Comparison of ENCODE assay signal across 14 mouse cellular contexts in genomic region chr2:152824438-152825167, GRCm38 (mm10). TPM values are rescaled to one million over a fixed set of nuclear protein-coding genes. Genes with fewer than 3 reads are reported as not detected.
DNase-seq lines count a peak whose midpoint lies in the region; ATAC-seq and TF ChIP-seq lines count a peak whose summit lies in the region.
"Had no signal": no experiment of that assay in that cellular context is flagged by ENCODE, and none has a peak within 500 bp of the region (broad histone marks: within the 10 kb centered on the region; RNA-seq: fewer than 3 reads in every experiment).

No protein-coding gene starts in this region.

- no peak overlapping the region for H3K9ac ChIP-seq in hindbrain, embryonic 13.5 days
- no peak overlapping the region for H3K9ac ChIP-seq in hindbrain, embryonic 12.5 days
- H3K9ac ChIP-seq in midbrain, embryonic 14.5 days (replicated peaks; ENCODE audit: low read length): no peak overlapping the region
- no peak overlapping the region for H3K9ac ChIP-seq in midbrain, postnatal 0 days (replicated peaks; ENCODE audit: low read length, poor library complexity, severe bottlenecking)
- no peak overlapping the region for H3K9ac ChIP-seq in intestine, embryonic 16.5 days (ENCODE audit: low read depth, low read length)
- H3K9ac ChIP-seq: forebrain, embryonic 13.5 days had no signal

- 94% methylated on average over 3 of the region's 3 CpGs for WGBS in hindbrain, embryonic 13.5 days
- 84% methylated on average over 3 of the region's 3 CpGs for WGBS in hindbrain, embryonic 12.5 days
- 83% methylated on average over 3 of the region's 3 CpGs for WGBS in midbrain, embryonic 14.5 days
- 74% methylated on average over 3 of the region's 3 CpGs for WGBS in midbrain, postnatal 0 days
- 80% methylated on average over 3 of the region's 3 CpGs for WGBS in intestine, embryonic 16.5 days

- H3K27me3 ChIP-seq in hindbrain, embryonic 13.5 days: no peaks in the 10 kb centered on the region
- H3K27me3 ChIP-seq in hindbrain, embryonic 12.5 days: no peaks in the 10 kb centered on the region
- no peaks in the 10 kb centered on the region for H3K27me3 ChIP-seq in midbrain, embryonic 14.5 days (ENCODE audit: control insufficient read depth, insufficient read depth, low read length)
- H3K27me3 ChIP-seq in midbrain, postnatal 0 days (ENCODE audit: insufficient read depth, low read length): no peaks in the 10 kb centered on the region
- H3K27me3 ChIP-seq in intestine, embryonic 16.5 days (replicated peaks; ENCODE audit: control insufficient read depth, insufficient read depth, low read length): no peaks in the 10 kb centered on the region
- H3K27me3 ChIP-seq: forebrain, embryonic 13.5 days had no signal

- ATAC-seq in hindbrain, embryonic 13.5 days (ENCODE audit: low FRiP score): no peak
- no peak for ATAC-seq in hindbrain, embryonic 12.5 days (ENCODE audit: low FRiP score)
- no peak for ATAC-seq in midbrain, embryonic 14.5 days (ENCODE audit: low FRiP score, low TSS enrichment)
- ATAC-seq in midbrain, postnatal 0 days (ENCODE audit: low FRiP score): no peak
- peak; percentile 22; the same call in 1 of the 2 replicates for ATAC-seq in intestine, embryonic 16.5 days
- ATAC-seq in megakaryocyte-erythroid progenitor cell, adult 5-6 weeks (replicated peaks; ENCODE audit: low FRiP score, low TSS enrichment, poor library complexity, severe bottlenecking): peak; percentile 40
- ATAC-seq: forebrain, embryonic 13.5 days had no signal

- H3K4me1 ChIP-seq in hindbrain, embryonic 13.5 days (replicated peaks): peaks cover 93% of the 10 kb centered on the region
- peaks cover 76% of the 10 kb centered on the region for H3K4me1 ChIP-seq in hindbrain, embryonic 12.5 days
- H3K4me1 ChIP-seq in midbrain, embryonic 14.5 days (ENCODE audit: control insufficient read depth, insufficient read depth, low read length): peaks cover 69% of the 10 kb centered on the region
- H3K4me1 ChIP-seq in midbrain, postnatal 0 days (ENCODE audit: insufficient read depth, low read length): peaks cover 37% of the 10 kb centered on the region
- H3K4me1 ChIP-seq in intestine, embryonic 16.5 days (ENCODE audit: control insufficient read depth, insufficient read depth, low read length): peaks cover 68% of the 10 kb centered on the region

- no peak overlapping the region for H3K4me3 ChIP-seq in hindbrain, embryonic 13.5 days
- no peak overlapping the region for H3K4me3 ChIP-seq in hindbrain, embryonic 12.5 days
- no peak overlapping the region for H3K4me3 ChIP-seq in midbrain, embryonic 14.5 days (replicated peaks; ENCODE audit: low read depth, low read length)
- no peak overlapping the region for H3K4me3 ChIP-seq in midbrain, postnatal 0 days (ENCODE audit: low read depth, low read length)
- H3K4me3 ChIP-seq in intestine, embryonic 16.5 days (ENCODE audit: low read length): no peak overlapping the region
- H3K4me3 ChIP-seq: forebrain, embryonic 13.5 days; hindbrain, embryonic 10.5 days had no signal

- peaks cover 22% of the 10 kb centered on the region for H3K36me3 ChIP-seq in hindbrain, embryonic 13.5 days
- peaks cover 13% of the 10 kb centered on the region; the same call in 1 of the 2 replicates for H3K36me3 ChIP-seq in hindbrain, embryonic 12.5 days
- H3K36me3 ChIP-seq in midbrain, embryonic 14.5 days (ENCODE audit: control insufficient read depth, insufficient read depth, low read length): peaks cover 24% of the 10 kb centered on the region
- H3K36me3 ChIP-seq in midbrain, postnatal 0 days (ENCODE audit: insufficient read depth, low read length): no peaks in the 10 kb centered on the region
- no peaks in the 10 kb centered on the region for H3K36me3 ChIP-seq in intestine, embryonic 16.5 days (ENCODE audit: control insufficient read depth, insufficient read depth, low read length)

- no peaks in the 10 kb centered on the region for H3K9me3 ChIP-seq in hindbrain, embryonic 13.5 days
- no peaks in the 10 kb centered on the region for H3K9me3 ChIP-seq in hindbrain, embryonic 12.5 days (replicated peaks)
- no peaks in the 10 kb centered on the region for H3K9me3 ChIP-seq in midbrain, embryonic 14.5 days (ENCODE audit: control insufficient read depth, low read length)
- H3K9me3 ChIP-seq in midbrain, postnatal 0 days (ENCODE audit: low read length): no peaks in the 10 kb centered on the region
- H3K9me3 ChIP-seq in intestine, embryonic 16.5 days (ENCODE audit: control insufficient read depth, low read length): no peaks in the 10 kb centered on the region
- H3K9me3 ChIP-seq: forebrain, embryonic 13.5 days; hindbrain, embryonic 10.5 days had no signal

- DNase-seq in midbrain, embryonic 14.5 days: no peak
- no peak for DNase-seq in midbrain, postnatal 0 days (ENCODE audit: low spot score)
- DNase-seq in yolk sac, embryonic 10.5 days (ENCODE audit: low spot score): no peak
- no peak for DNase-seq in ovary, postnatal 10 days (ENCODE audit: low spot score)
- DNase-seq: adrenal gland, postnatal 25 days; cerebellum, adult 11 months; gastrocnemius, postnatal 25 days; right cerebral cortex, postnatal 4 days had no signal

- no peak overlapping the region for H3K27ac ChIP-seq in hindbrain, embryonic 13.5 days
- H3K27ac ChIP-seq in hindbrain, embryonic 12.5 days: no peak overlapping the region
- no peak overlapping the region for H3K27ac ChIP-seq in midbrain, embryonic 14.5 days (replicated peaks; ENCODE audit: low read depth, low read length)
- H3K27ac ChIP-seq in midbrain, postnatal 0 days (ENCODE audit: low read depth, low read length): no peak overlapping the region
- peak overlapping the region; percentile 53 for H3K27ac ChIP-seq in intestine, embryonic 16.5 days (ENCODE audit: low read length)
- H3K27ac ChIP-seq: forebrain, embryonic 13.5 days; hindbrain, embryonic 10.5 days had no signal

- no peak for TF ChIP-seq CTCF in midbrain, postnatal 0 days (IDR thresholded peaks at IDR 0.05)

- H3K4me2 ChIP-seq in hindbrain, embryonic 13.5 days: peak overlapping the region; percentile 92
- no peak overlapping the region for H3K4me2 ChIP-seq in hindbrain, embryonic 12.5 days (replicated peaks)
- H3K4me2 ChIP-seq in midbrain, embryonic 14.5 days (ENCODE audit: low read length): 0 out of 2 replicates have a peak overlapping the region, but pooled peaks have one; percentile 3
- H3K4me2 ChIP-seq in midbrain, postnatal 0 days (ENCODE audit: low read depth, low read length, poor library complexity, severe bottlenecking): no peak overlapping the region
- H3K4me2 ChIP-seq in intestine, embryonic 16.5 days (ENCODE audit: low read depth, low read length): 0 out of 2 replicates have a peak overlapping the region, but pooled peaks have one; percentile 6
- H3K4me2 ChIP-seq: forebrain, embryonic 13.5 days had no signal

RNA-seq across cellular contexts. Expression of gene Bcl2l1, which starts 6.9 kb away (rescaled TPM):
- 173 and 179 TPM in 2 replicates for polyA plus RNA-seq in hindbrain, embryonic 13.5 days (2015; fragmentation: Nextera tagmentation; extraction: Ambion mirVana)
- 155 and 166 TPM in 2 replicates for polyA plus RNA-seq in hindbrain, embryonic 12.5 days (2016; fragmentation: Nextera tagmentation; extraction: Ambion mirVana)
- polyA plus RNA-seq in midbrain, embryonic 14.5 days (2014; fragmentation: Nextera tagmentation; extraction: Ambion mirVana): 171 and 208 TPM in 2 replicates
- total RNA-seq in midbrain, postnatal 0 days (2014; rRNA removed): 124 and 133 TPM in 2 replicates
- polyA plus RNA-seq in midbrain, postnatal 0 days (2015; fragmentation: Nextera tagmentation; extraction: Ambion mirVana): 150 and 158 TPM in 2 replicates
- polyA plus RNA-seq in intestine, embryonic 16.5 days (2015; fragmentation: Nextera tagmentation; extraction: Ambion mirVana): 65.8 and 66.8 TPM in 2 replicates
- total RNA-seq in megakaryocyte-erythroid progenitor cell, adult 5-6 weeks (2014; fragmentation: Nextera tagmentation): 5.7 and 6.7 TPM in 2 replicates
- 3.7 and 11.8 TPM in 2 replicates for total RNA-seq in megakaryocyte-erythroid progenitor cell, adult 5-6 weeks (2017)

RNA-seq across cellular contexts. Expression of gene Tpx2, which starts 23.2 kb away (rescaled TPM):
- 21.9 and 24.8 TPM in 2 replicates for polyA plus RNA-seq in hindbrain, embryonic 13.5 days (2015; fragmentation: Nextera tagmentation; extraction: Ambion mirVana)
- polyA plus RNA-seq in hindbrain, embryonic 12.5 days (2016; fragmentation: Nextera tagmentation; extraction: Ambion mirVana): 81.5 and 87.9 TPM in 2 replicates
- polyA plus RNA-seq in midbrain, embryonic 14.5 days (2014; fragmentation: Nextera tagmentation; extraction: Ambion mirVana): 14.2 and 27.5 TPM in 2 replicates
- 4.2 and 4.7 TPM in 2 replicates for total RNA-seq in midbrain, postnatal 0 days (2014; rRNA removed)
- 4.6 and 4.8 TPM in 2 replicates for polyA plus RNA-seq in midbrain, postnatal 0 days (2015; fragmentation: Nextera tagmentation; extraction: Ambion mirVana)
- polyA plus RNA-seq in intestine, embryonic 16.5 days (2015; fragmentation: Nextera tagmentation; extraction: Ambion mirVana): 45.7 and 51.5 TPM in 2 replicates
- total RNA-seq in megakaryocyte-erythroid progenitor cell, adult 5-6 weeks (2014; fragmentation: Nextera tagmentation): 51.9 and 52.3 TPM in 2 replicates
- total RNA-seq in megakaryocyte-erythroid progenitor cell, adult 5-6 weeks (2017): 79.0 and 103 TPM in 2 replicates

Comparison
In these comparisons a context has a peak if more than half of its experiments do, and no peak if none do; other contexts are left out.
1. H3K4me2 ChIP-seq: peak in hindbrain, embryonic 13.5 days (single experiment), midbrain, embryonic 14.5 days (single experiment) and intestine, embryonic 16.5 days (single experiment); none in hindbrain, embryonic 12.5 days (single experiment) and midbrain, postnatal 0 days (single experiment).
2. ATAC-seq: peak in intestine, embryonic 16.5 days (single experiment) and megakaryocyte-erythroid progenitor cell, adult 5-6 weeks (single experiment); none in hindbrain, embryonic 13.5 days (single experiment), hindbrain, embryonic 12.5 days (single experiment), midbrain, embryonic 14.5 days (single experiment) and midbrain, postnatal 0 days (single experiment).